ENCODE assay signal across 27 mouse cellular contexts in the genomic region with DNA sequence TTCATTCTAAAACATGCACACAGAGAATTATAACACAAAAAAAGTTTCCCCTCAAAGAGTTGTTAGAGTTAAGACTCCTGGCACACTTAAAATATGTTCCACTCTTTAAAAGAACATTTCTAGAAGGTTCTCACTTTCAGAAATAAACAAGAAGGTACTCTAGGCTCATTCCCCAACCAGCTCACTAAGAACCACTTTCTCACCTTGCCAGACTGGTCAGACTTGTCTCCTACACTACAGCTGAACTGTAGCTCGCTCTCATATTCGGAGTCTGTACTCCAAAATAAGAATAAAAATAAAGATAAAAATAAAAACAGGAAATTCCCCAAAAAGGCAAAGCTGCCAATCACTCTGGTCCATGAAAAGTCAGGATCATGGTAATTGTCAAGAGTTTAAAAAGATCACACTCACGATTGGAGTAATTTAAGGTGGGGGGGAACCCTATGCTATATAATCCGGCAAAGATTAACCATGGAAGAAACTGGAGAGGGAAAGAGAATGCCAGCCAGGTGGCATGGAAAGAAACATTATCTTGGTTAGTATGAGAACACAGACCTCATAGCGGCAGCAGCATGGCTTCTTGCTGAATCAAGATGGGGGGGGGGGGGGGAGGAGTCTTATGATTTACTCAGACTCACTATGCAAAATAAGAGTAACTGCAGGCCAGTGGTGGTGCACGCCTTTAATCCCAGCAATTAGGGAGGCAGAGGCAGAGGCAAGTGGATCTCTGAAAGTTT. TPM values are rescaled to one million over a fixed set of nuclear protein-coding genes. Genes with fewer than 3 reads are reported as not detected.
DNase-seq lines count a peak whose midpoint lies in the region; ATAC-seq and TF ChIP-seq lines count a peak whose summit lies in the region.
"Had no signal": no experiment of that assay in that cellular context is flagged by ENCODE, and none has a peak within 500 bp of the region (broad histone marks: within the 10 kb centered on the region; RNA-seq: fewer than 3 reads in every experiment).

No protein-coding gene starts in this region.

- no peaks in the 10 kb centered on the region for H3K4me1 ChIP-seq in limb, embryonic 14.5 days (ENCODE audit: control insufficient read depth, insufficient read depth, low read length)
- peaks cover 8% of the 10 kb centered on the region for H3K4me1 ChIP-seq in limb, embryonic 10.5 days
- H3K4me1 ChIP-seq in lung, embryonic 15.5 days = peaks cover 12% of the 10 kb centered on the region
- no peaks in the 10 kb centered on the region for H3K4me1 ChIP-seq in stomach, postnatal 0 days (replicated peaks; ENCODE audit: control insufficient read depth, insufficient read depth)
- H3K4me1 ChIP-seq: forebrain, embryonic 15.5 days; limb, embryonic 12.5 days; midbrain, embryonic 10.5 days; midbrain, embryonic 15.5 days; neural tube, embryonic 15.5 days had no signal

- peak; percentile 30 for DNase-seq in limb, embryonic 14.5 days (ENCODE audit: low spot score)
- no peak for DNase-seq in limb, embryonic 10.5 days (ENCODE audit: low spot score)
- DNase-seq in lung, postnatal 10 days = peak; percentile 48
- no peak for DNase-seq in stomach, postnatal 0 days (ENCODE audit: low spot score)
- DNase-seq in gastrocnemius, adult 8-10 months (ENCODE audit: low spot score in 2 of 2) = no peak
- DNase-seq in adrenal gland, postnatal 14 days = no peak
- DNase-seq: adrenal gland, adult 2 months; B cell, adult 2 months; cerebellum, adult 9-10 months; cerebellum, postnatal 36 days; gastrocnemius, postnatal 10 days; kidney, adult 8-10 months; kidney, postnatal 14 days; layer of hippocampus, adult 9-11 months; right cerebral cortex, postnatal 4 days; thymus, postnatal 4 days had no signal

- H3K36me3 ChIP-seq in limb, embryonic 14.5 days (ENCODE audit: control insufficient read depth, insufficient read depth, low read length) = no peaks in the 10 kb centered on the region
- H3K36me3 ChIP-seq in limb, embryonic 10.5 days = no peaks in the 10 kb centered on the region
- H3K36me3 ChIP-seq in lung, embryonic 15.5 days = no peaks in the 10 kb centered on the region
- no peaks in the 10 kb centered on the region for H3K36me3 ChIP-seq in stomach, postnatal 0 days (ENCODE audit: control insufficient read depth, insufficient read depth, low read length)
- H3K36me3 ChIP-seq: embryonic facial prominence, embryonic 12.5 days; forebrain, embryonic 10.5 days; forebrain, embryonic 15.5 days; limb, embryonic 12.5 days; midbrain, embryonic 10.5 days; midbrain, embryonic 15.5 days; neural tube, embryonic 15.5 days had no signal

- no peak for TF ChIP-seq POLR2A in limb, embryonic 14.5 days (IDR thresholded peaks at IDR 0.05; ENCODE audit: borderline replicate concordance, extremely low read depth, insufficient read depth, insufficient read length)

- H3K9ac ChIP-seq in limb, embryonic 14.5 days (ENCODE audit: low read depth, low read length, severe bottlenecking) = no peak overlapping the region
- no peak overlapping the region for H3K9ac ChIP-seq in lung, embryonic 15.5 days
- H3K9ac ChIP-seq in stomach, postnatal 0 days (ENCODE audit: low read length) = no peak overlapping the region
- H3K9ac ChIP-seq: embryonic facial prominence, embryonic 12.5 days; forebrain, embryonic 15.5 days; limb, embryonic 12.5 days; midbrain, embryonic 15.5 days; neural tube, embryonic 15.5 days had no signal

- no peak overlapping the region for H3K4me2 ChIP-seq in limb, embryonic 14.5 days (replicated peaks; ENCODE audit: low read depth, low read length, severe bottlenecking)
- H3K4me2 ChIP-seq in lung, embryonic 15.5 days = no peak overlapping the region
- H3K4me2 ChIP-seq in stomach, postnatal 0 days (replicated peaks; ENCODE audit: low read depth) = no peak overlapping the region
- H3K4me2 ChIP-seq: embryonic facial prominence, embryonic 12.5 days; forebrain, embryonic 15.5 days; limb, embryonic 12.5 days; liver, embryonic 11.5 days; midbrain, embryonic 15.5 days; neural tube, embryonic 15.5 days had no signal

- TF ChIP-seq CTCF in stomach, postnatal 0 days (IDR thresholded peaks at IDR 0.05; ENCODE audit: low read depth) = no peak

- 79% methylated on average over 6 of the region's 6 CpGs for WGBS in limb, embryonic 14.5 days
- 87% methylated on average over 6 of the region's 6 CpGs for WGBS in limb, embryonic 10.5 days
- WGBS in lung, embryonic 15.5 days = 57% methylated on average over 6 of the region's 6 CpGs
- 51% methylated on average over 6 of the region's 6 CpGs for WGBS in stomach, postnatal 0 days

- H3K4me3 ChIP-seq in limb, embryonic 14.5 days (replicated peaks; ENCODE audit: low read length) = no peak overlapping the region
- H3K4me3 ChIP-seq in limb, embryonic 10.5 days = no peak overlapping the region
- H3K4me3 ChIP-seq in lung, embryonic 15.5 days = no peak overlapping the region
- H3K4me3 ChIP-seq in stomach, postnatal 0 days (ENCODE audit: low read depth, low read length) = no peak overlapping the region
- H3K4me3 ChIP-seq: embryonic facial prominence, embryonic 12.5 days; forebrain, embryonic 10.5 days; forebrain, embryonic 15.5 days; limb, embryonic 12.5 days; midbrain, embryonic 10.5 days; midbrain, embryonic 15.5 days; neural tube, embryonic 15.5 days had no signal

- H3K9me3 ChIP-seq in limb, embryonic 14.5 days (ENCODE audit: control insufficient read depth, low read length) = no peaks in the 10 kb centered on the region
- H3K9me3 ChIP-seq in limb, embryonic 10.5 days (replicated peaks) = no peaks in the 10 kb centered on the region
- no peaks in the 10 kb centered on the region for H3K9me3 ChIP-seq in lung, embryonic 15.5 days
- H3K9me3 ChIP-seq in stomach, postnatal 0 days (ENCODE audit: control insufficient read depth, low read length) = no peaks in the 10 kb centered on the region
- H3K9me3 ChIP-seq: embryonic facial prominence, embryonic 12.5 days; forebrain, embryonic 10.5 days; forebrain, embryonic 15.5 days; limb, embryonic 12.5 days; midbrain, embryonic 10.5 days; midbrain, embryonic 15.5 days; neural tube, embryonic 15.5 days had no signal

- no peak for TF ChIP-seq EP300 in stomach, postnatal 0 days (optimal IDR thresholded peaks at IDR 0.05)

- H3K27ac ChIP-seq in limb, embryonic 14.5 days (replicated peaks; ENCODE audit: low read depth, low read length) = no peak overlapping the region
- no peak overlapping the region for H3K27ac ChIP-seq in limb, embryonic 10.5 days
- H3K27ac ChIP-seq in lung, embryonic 15.5 days = peak overlapping the region; percentile 56
- 0 out of 2 replicates have a peak overlapping the region, but pooled peaks have one; percentile 56 for H3K27ac ChIP-seq in stomach, postnatal 0 days (replicated peaks)
- H3K27ac ChIP-seq: embryonic facial prominence, embryonic 12.5 days; forebrain, embryonic 10.5 days; forebrain, embryonic 15.5 days; limb, embryonic 12.5 days; midbrain, embryonic 10.5 days; midbrain, embryonic 15.5 days; neural tube, embryonic 15.5 days had no signal

- no peaks in the 10 kb centered on the region for H3K27me3 ChIP-seq in limb, embryonic 14.5 days (ENCODE audit: control insufficient read depth, insufficient read depth, low read length)
- no peaks in the 10 kb centered on the region for H3K27me3 ChIP-seq in limb, embryonic 10.5 days (ENCODE audit: low read depth, poor library complexity, severe bottlenecking)
- no peaks in the 10 kb centered on the region for H3K27me3 ChIP-seq in lung, embryonic 15.5 days
- no peaks in the 10 kb centered on the region for H3K27me3 ChIP-seq in stomach, postnatal 0 days (ENCODE audit: control insufficient read depth, insufficient read depth, low read length)
- H3K27me3 ChIP-seq: embryonic facial prominence, embryonic 12.5 days; forebrain, embryonic 15.5 days; limb, embryonic 12.5 days; midbrain, embryonic 15.5 days; neural tube, embryonic 15.5 days had no signal

- no peak for ATAC-seq in limb, embryonic 14.5 days (ENCODE audit: low FRiP score, low read depth)
- ATAC-seq in lung, embryonic 15.5 days (ENCODE audit: borderline replicate concordance, extremely low read depth, low FRiP score, low TSS enrichment) = peak; percentile 69; the same call in 1 of the 2 replicates
- ATAC-seq in stomach, postnatal 0 days (ENCODE audit: low FRiP score, low TSS enrichment) = 0 out of 2 replicates have a peak, but pooled peaks have one; percentile 22
- ATAC-seq: activated CD4-positive, CD25-positive, alpha-beta regulatory T cell, adult 4 months; forebrain, embryonic 15.5 days; hindbrain, embryonic 16.5 days; midbrain, embryonic 15.5 days had no signal

RNA-seq across cellular contexts. Expression of a gene that starts 17.2 kb away (rescaled TPM):
- 503 and 622 TPM in 2 replicates for polyA plus RNA-seq in limb, embryonic 14.5 days (2012; rRNA removed)
- 1,078 and 1,097 TPM in 2 replicates for polyA plus RNA-seq in limb, embryonic 14.5 days (2014; fragmentation: Nextera tagmentation; extraction: Ambion mirVana)
- 1,367 and 1,406 TPM in 2 replicates for polyA plus RNA-seq in limb, embryonic 10.5 days (2016; fragmentation: Nextera tagmentation; extraction: Ambion mirVana)
- 1,192 and 1,274 TPM in 2 replicates for polyA plus RNA-seq in lung, embryonic 15.5 days (2015; fragmentation: Nextera tagmentation; extraction: Ambion mirVana)
- polyA plus RNA-seq in stomach, postnatal 0 days (2015; fragmentation: Nextera tagmentation; extraction: Ambion mirVana) = 1,113 and 1,141 TPM in 2 replicates
- 100 to 1,000 TPM; 295 to 338 (median 309) TPM for total RNA-seq in gastrocnemius, adult 8-10 months (2022)
- total RNA-seq in adrenal gland, postnatal 14 days (2021) = 1,154 and 1,200 TPM in 2 replicates

RNA-seq across cellular contexts. Expression of a gene that starts 59.8 kb away (rescaled TPM):
- 19.1 and 22.4 TPM in 2 replicates for polyA plus RNA-seq in limb, embryonic 14.5 days (2012; rRNA removed)
- 54.9 and 57.2 TPM in 2 replicates for polyA plus RNA-seq in limb, embryonic 14.5 days (2014; fragmentation: Nextera tagmentation; extraction: Ambion mirVana)
- polyA plus RNA-seq in limb, embryonic 10.5 days (2016; fragmentation: Nextera tagmentation; extraction: Ambion mirVana) = 23.8 and 30.8 TPM in 2 replicates
- 10.8 and 13.6 TPM in 2 replicates for polyA plus RNA-seq in lung, embryonic 15.5 days (2015; fragmentation: Nextera tagmentation; extraction: Ambion mirVana)
- polyA plus RNA-seq in stomach, postnatal 0 days (2015; fragmentation: Nextera tagmentation; extraction: Ambion mirVana) = 18.4 and 18.8 TPM in 2 replicates
- total RNA-seq in gastrocnemius, adult 8-10 months (2022) = 10 to 100 TPM in 2 of 4 experiments, 1 to 10 TPM in 2; 2.9 to 14.0 (median 7.2) TPM
- 64.1 and 72.8 TPM in 2 replicates for total RNA-seq in adrenal gland, postnatal 14 days (2021)

Comparison
In these comparisons a context has a peak if more than half of its experiments do, and no peak if none do; other contexts are left out.
1. DNase-seq: peak in limb, embryonic 14.5 days (single experiment) and lung, postnatal 10 days (single experiment); none in limb, embryonic 10.5 days (single experiment), stomach, postnatal 0 days (single experiment), gastrocnemius, adult 8-10 months (0 of 2) and adrenal gland, postnatal 14 days (single experiment).
2. H3K27ac ChIP-seq: peak in lung, embryonic 15.5 days (single experiment) and stomach, postnatal 0 days (single experiment); none in limb, embryonic 14.5 days (single experiment) and limb, embryonic 10.5 days (single experiment).